Mouse (Mus musculus): Measurements from ENCODE around the gene Gm20695. TPM values are rescaled to one million over a fixed set of nuclear protein-coding genes. Genes with fewer than 3 reads are reported as not detected.

Gm20695 gene
- total RNA-seq, 2 experiments from 2014 or later: 0.60 TPM; not detected in 1

Small RNAs within 50 kb of the gene (microRNA-seq; reads per million reads assigned to microRNA genes)
- 0 reads per million in 2 experiments for gene Gm23493 (ENCODE audit: borderline number of aligned reads in 2 of 2)

Other genes starting within 250 kb of the Gm20695 start
- not detected for gene Mefv, start 166.6 kb upstream of the Gm20695 start, total RNA-seq (2021)
- gene Zfp263, start 140.6 kb upstream of the Gm20695 start, total RNA-seq (2021): 1 to 10 TPM; 8.2 to 8.5 TPM
- gene Olfr15, start 53.8 kb upstream of the Gm20695 start, total RNA-seq (2021): not detected
- 1 to 10 TPM; 1.4 to 1.6 TPM for gene Zfp174, start 37.4 kb upstream of the Gm20695 start, total RNA-seq (2021)
- 10 to 100 TPM; 50.1 to 53.6 TPM for gene Naa60, start 12.3 kb upstream of the Gm20695 start, total RNA-seq (2021)
- gene Zfp597, start 87 bp upstream of the Gm20695 start, total RNA-seq (2021): 10 to 100 TPM; 11.1 to 11.8 TPM
- 1 to 10 TPM; 2.7 to 6.9 TPM for gene 1700037C18Rik, start 24.0 kb downstream of the Gm20695 start, total RNA-seq (2021)
- gene Cluap1, start 24.2 kb downstream of the Gm20695 start, total RNA-seq (2021): 10 to 100 TPM; 10.5 to 11.6 TPM
- 1 to 10 TPM; 1.0 to 1.1 TPM for gene Nlrc3, start 92.0 kb downstream of the Gm20695 start, total RNA-seq (2021)
- 1 to 10 TPM; 7.0 to 7.1 TPM for gene Slx4, start 119.1 kb downstream of the Gm20695 start, total RNA-seq (2021)
- not detected for gene Dnase1, start 152.3 kb downstream of the Gm20695 start, total RNA-seq (2021)
- gene Trap1, start 193.2 kb downstream of the Gm20695 start, total RNA-seq (2021): 100 to 1,000 TPM; 155 TPM